Mouse (Mus musculus): ENCODE measurements around the gene Azi2.

Azi2 gene

GRCm38 (mm10) chr9:118040218-118041021, at the start of gene Azi2:
Gene Azi2 (plus strand): TSS chr9:118040499.
- H3K27me3 ChIP-seq (ENCODE audit: control insufficient read depth, insufficient read depth, low read length, poor library complexity, severe bottlenecking), result no peaks in the 10 kb centered on the region
- peak; percentile 99 for DNase-seq (ENCODE audit: low read depth, low spot score)
- H3K36me3 ChIP-seq (ENCODE audit: control insufficient read depth, insufficient read depth, low read length, poor library complexity, severe bottlenecking), result no peaks in the 10 kb centered on the region

- DNase-seq (ENCODE audit: low read depth, low spot score), result no peak
- Histone ChIP-seq H3K27me3 (ENCODE audit: control insufficient read depth, insufficient read depth, low read length, poor library complexity, severe bottlenecking) (no peaks in the 10 kb centered on the region), H3K36me3 (ENCODE audit: control insufficient read depth, insufficient read depth, low read length, poor library complexity, severe bottlenecking) (no peaks in the 10 kb centered on the region)
Observed at GRCm38 (mm10) chr9:117996631-117997030, 43.7 kb upstream of the Azi2 start.

GRCm38 (mm10) chr9:118001488-118001887, 38.8 kb upstream of the Azi2 start:
- no peaks in the 10 kb centered on the region for H3K27me3 ChIP-seq (ENCODE audit: control insufficient read depth, insufficient read depth, low read length, poor library complexity, severe bottlenecking)
- DNase-seq (ENCODE audit: low read depth, low spot score), result no peak

GRCm38 (mm10) chr9:118003218-118003886, 36.9 kb upstream of the Azi2 start:
- no peak for DNase-seq (ENCODE audit: low read depth, low spot score)
- Histone ChIP-seq H3K27me3 (ENCODE audit: control insufficient read depth, insufficient read depth, low read length, poor library complexity, severe bottlenecking) (no peaks in the 10 kb centered on the region), H3K36me3 (ENCODE audit: control insufficient read depth, insufficient read depth, low read length, poor library complexity, severe bottlenecking) (no peaks in the 10 kb centered on the region)

More at GRCm38 (mm10) chr9:118001488-118001887, 38.8 kb upstream of the Azi2 start:
- no peaks in the 10 kb centered on the region for H3K36me3 ChIP-seq (ENCODE audit: control insufficient read depth, insufficient read depth, low read length, poor library complexity, severe bottlenecking)

- Histone ChIP-seq H3K27me3 (ENCODE audit: control insufficient read depth, insufficient read depth, low read length, poor library complexity, severe bottlenecking) (no peaks in the 10 kb centered on the region), H3K36me3 (ENCODE audit: control insufficient read depth, insufficient read depth, low read length, poor library complexity, severe bottlenecking) (no peaks in the 10 kb centered on the region)
- DNase-seq (ENCODE audit: low read depth, low spot score), result no peak
Observed at GRCm38 (mm10) chr9:118003937-118004336, 36.4 kb upstream of the Azi2 start.

GRCm38 (mm10) chr9:118012928-118013327, 27.4 kb upstream of the Azi2 start:
- H3K27me3 ChIP-seq (ENCODE audit: control insufficient read depth, insufficient read depth, low read length, poor library complexity, severe bottlenecking), result no peaks in the 10 kb centered on the region
- no peak for DNase-seq (ENCODE audit: low read depth, low spot score)
- H3K36me3 ChIP-seq (ENCODE audit: control insufficient read depth, insufficient read depth, low read length, poor library complexity, severe bottlenecking), result no peaks in the 10 kb centered on the region

- Histone ChIP-seq H3K36me3 (ENCODE audit: control insufficient read depth, insufficient read depth, low read length, poor library complexity, severe bottlenecking) (no peaks in the 10 kb centered on the region), H3K27me3 (ENCODE audit: control insufficient read depth, insufficient read depth, low read length, poor library complexity, severe bottlenecking) (no peaks in the 10 kb centered on the region; the same call in 1 of the 2 replicates)
- no peak for DNase-seq (ENCODE audit: low read depth, low spot score)
Observed at GRCm38 (mm10) chr9:118024966-118025365, 15.3 kb upstream of the Azi2 start.

- no peaks in the 10 kb centered on the region; the same call in 1 of the 2 replicates for H3K27me3 ChIP-seq (ENCODE audit: control insufficient read depth, insufficient read depth, low read length, poor library complexity, severe bottlenecking)
- DNase-seq (ENCODE audit: low read depth, low spot score), result no peak
- no peaks in the 10 kb centered on the region for H3K36me3 ChIP-seq (ENCODE audit: control insufficient read depth, insufficient read depth, low read length, poor library complexity, severe bottlenecking)
Observed at GRCm38 (mm10) chr9:118029490-118029889, 10.8 kb upstream of the Azi2 start.

GRCm38 (mm10) chr9:118030252-118030651, 10.0 kb upstream of the Azi2 start:
- H3K36me3 ChIP-seq (ENCODE audit: control insufficient read depth, insufficient read depth, low read length, poor library complexity, severe bottlenecking), result no peaks in the 10 kb centered on the region
- DNase-seq (ENCODE audit: low read depth, low spot score), result no peak
- H3K27me3 ChIP-seq (ENCODE audit: control insufficient read depth, insufficient read depth, low read length, poor library complexity, severe bottlenecking), result no peaks in the 10 kb centered on the region; the same call in 1 of the 2 replicates

- Histone ChIP-seq H3K36me3 (ENCODE audit: control insufficient read depth, insufficient read depth, low read length, poor library complexity, severe bottlenecking) (no peaks in the 10 kb centered on the region), H3K27me3 (ENCODE audit: control insufficient read depth, insufficient read depth, low read length, poor library complexity, severe bottlenecking) (no peaks in the 10 kb centered on the region; the same call in 1 of the 2 replicates)
- DNase-seq (ENCODE audit: low read depth, low spot score), result no peak
Observed at GRCm38 (mm10) chr9:118031694-118032093, 8.6 kb upstream of the Azi2 start.

- no peaks in the 10 kb centered on the region for H3K27me3 ChIP-seq (ENCODE audit: control insufficient read depth, insufficient read depth, low read length, poor library complexity, severe bottlenecking)
- no peaks in the 10 kb centered on the region for H3K36me3 ChIP-seq (ENCODE audit: control insufficient read depth, insufficient read depth, low read length, poor library complexity, severe bottlenecking)
- DNase-seq (ENCODE audit: low read depth, low spot score), result no peak
Observed at GRCm38 (mm10) chr9:118034990-118035389, 5.3 kb upstream of the Azi2 start.

GRCm38 (mm10) chr9:118041022-118041400, 712 bp downstream of the Azi2 start:
- no peak for DNase-seq (ENCODE audit: low read depth, low spot score)
- no peaks in the 10 kb centered on the region for H3K27me3 ChIP-seq (ENCODE audit: control insufficient read depth, insufficient read depth, low read length, poor library complexity, severe bottlenecking)
- H3K36me3 ChIP-seq (ENCODE audit: control insufficient read depth, insufficient read depth, low read length, poor library complexity, severe bottlenecking), result no peaks in the 10 kb centered on the region

GRCm38 (mm10) chr9:118041646-118042045, 1.3 kb downstream of the Azi2 start:
- Histone ChIP-seq H3K36me3 (ENCODE audit: control insufficient read depth, insufficient read depth, low read length, poor library complexity, severe bottlenecking) (no peaks in the 10 kb centered on the region), H3K27me3 (ENCODE audit: control insufficient read depth, insufficient read depth, low read length, poor library complexity, severe bottlenecking) (no peaks in the 10 kb centered on the region)
- DNase-seq (ENCODE audit: low read depth, low spot score), result peak; percentile 20

- H3K27me3 ChIP-seq (ENCODE audit: control insufficient read depth, insufficient read depth, low read length, poor library complexity, severe bottlenecking), result no peaks in the 10 kb centered on the region
- DNase-seq (ENCODE audit: low read depth, low spot score), result no peak
- H3K36me3 ChIP-seq (ENCODE audit: control insufficient read depth, insufficient read depth, low read length, poor library complexity, severe bottlenecking), result peaks cover under 1% of the 10 kb centered on the region; the same call in 1 of the 2 replicates
Observed at GRCm38 (mm10) chr9:118042738-118043137, 2.4 kb downstream of the Azi2 start.

- H3K36me3 ChIP-seq (ENCODE audit: control insufficient read depth, insufficient read depth, low read length, poor library complexity, severe bottlenecking), result peaks cover 2% of the 10 kb centered on the region; the same call in 1 of the 2 replicates
- DNase-seq (ENCODE audit: low read depth, low spot score), result no peak
- H3K27me3 ChIP-seq (ENCODE audit: control insufficient read depth, insufficient read depth, low read length, poor library complexity, severe bottlenecking), result no peaks in the 10 kb centered on the region
Observed at GRCm38 (mm10) chr9:118043581-118043980, 3.3 kb downstream of the Azi2 start.
